Mouse (Mus musculus) MEL (cell line): ENCODE results near the gene Cnfn. TPM values are rescaled to one million over a fixed set of nuclear protein-coding genes. Genes with fewer than 3 reads are reported as not detected.
A peak's percentile ranks its signal among the peaks of the same experiment; 100 is the strongest.

Experiments
- DNase-seq: peaks from one replicate; pipeline ENCODE4 v3.0.0; 2011; ENCODE audit warnings: low read depth, low spot score
- H3K27ac ChIP-seq: 2 replicates; pipeline ENCODE4 v1.5.1; 2012; ENCODE audit warnings: low read depth, mild to moderate bottlenecking, control low read depth, low read length, moderate library complexity; ENCODE audit not compliant: control insufficient read depth
- H3K27me3 ChIP-seq, 2 experiments: fragments of 150-350 bp in 1 of 2; sonication (generic) in 1 of 2; 2 replicates each; pipeline ENCODE4 v1.6.1; 2012; ENCODE audit warnings: low read length in 2 of 2, mild to moderate bottlenecking in 2 of 2, improper control_type of control experiment in 1 of 2, moderate library complexity in 1 of 2; ENCODE audit not compliant: insufficient read depth in 2 of 2, control insufficient read depth in 1 of 2
- H3K36me3 ChIP-seq, 2 experiments: 2 replicates each; pipeline ENCODE4 v1.6.1; 2012 to 2014; ENCODE audit warnings: low read length in 2 of 2, improper control_type of control experiment in 1 of 2, inconsistent platforms in 1 of 2, mild to moderate bottlenecking in 1 of 2; ENCODE audit not compliant: insufficient read depth in 2 of 2, control insufficient read depth in 1 of 2
- H3K4me1 ChIP-seq, 2 experiments: fragments of 150-350 bp in 1 of 2; sonication (generic) in 1 of 2; 2 replicates each; pipeline ENCODE4 v1.6.1; 2012; ENCODE audit warnings: low read length in 2 of 2, improper control_type of control experiment in 1 of 2, mild to moderate bottlenecking in 1 of 2; ENCODE audit not compliant: insufficient read depth in 2 of 2, control insufficient read depth in 1 of 2
- H3K4me3 ChIP-seq, 2 experiments: fragments of 150-350 bp in 1 of 2; sonication (generic) in 1 of 2; 2 replicates each; pipeline ENCODE4 v1.5.1; 2012; ENCODE audit warnings: low read depth in 2 of 2, low read length in 2 of 2, mild to moderate bottlenecking in 2 of 2, moderate library complexity in 2 of 2, control low read depth in 1 of 2, improper control_type of control experiment in 1 of 2; ENCODE audit not compliant: control insufficient read depth in 1 of 2, insufficient read depth in 1 of 2
- H3K79me2 ChIP-seq: 2 replicates; pipeline ENCODE4 v1.6.1; 2012; ENCODE audit warnings: mild to moderate bottlenecking, low read length, moderate library complexity; ENCODE audit not compliant: control insufficient read depth, poor library complexity, insufficient read depth
- H3K9ac ChIP-seq: 2 replicates; pipeline ENCODE4 v1.6.1; 2012; ENCODE audit warnings: low read depth, mild to moderate bottlenecking, control low read depth, low read length, moderate library complexity; ENCODE audit not compliant: control insufficient read depth, poor library complexity, severe bottlenecking
- H3K9me3 ChIP-seq: fragments of 150-350 bp; sonication (generic); replicated peaks from 2 replicates; pipeline ENCODE4 v1.6.1; 2012; ENCODE audit warnings: mild to moderate bottlenecking, low read length, improper control_type of control experiment, moderate library complexity; ENCODE audit not compliant: insufficient read depth
- CTCF ChIP-seq, 3 experiments: IDR thresholded peaks in 2 of 3; conservative IDR thresholded peaks in 1 of 3; 2 replicates each; pipeline ENCODE4 v1.5.1; 2011 to 2012; ENCODE audit warnings: low read length in 3 of 3, low read depth in 2 of 3, mild to moderate bottlenecking in 2 of 3, improper control_type of control experiment in 1 of 3, inconsistent platforms in 1 of 3, mixed read lengths in 1 of 3, moderate library complexity in 1 of 3; ENCODE audit not compliant: control insufficient read depth in 1 of 3, insufficient read depth in 1 of 3, poor library complexity in 1 of 3, severe bottlenecking in 1 of 3
- E2F4 ChIP-seq: IDR thresholded peaks from 2 replicates; pipeline ENCODE4 v1.6.1; 2011; ENCODE audit warnings: low read depth, low read length, improper control_type of control experiment, borderline replicate concordance
- ELF1 ChIP-seq: IDR thresholded peaks from 2 replicates; pipeline ENCODE4 v1.6.1; 2014; ENCODE audit warnings: low read depth, mild to moderate bottlenecking, inconsistent platforms, low read length, improper control_type of control experiment, moderate library complexity
- GABPA ChIP-seq: IDR thresholded peaks from 2 replicates; pipeline ENCODE4 v1.6.1; 2012; ENCODE audit warnings: low read depth, mild to moderate bottlenecking, inconsistent platforms, low read length, improper control_type of control experiment, moderate library complexity
- GATA1 ChIP-seq: IDR thresholded peaks from 2 replicates; pipeline ENCODE4 v1.6.1; 2011; ENCODE audit warnings: low read depth, low read length, improper control_type of control experiment
- HCFC1 ChIP-seq: IDR thresholded peaks from 2 replicates; pipeline ENCODE4 v1.6.1; 2012; ENCODE audit warnings: low read depth, mild to moderate bottlenecking, inconsistent platforms, low read length, improper control_type of control experiment, moderate library complexity
- JUND ChIP-seq: IDR thresholded peaks from 2 replicates; pipeline ENCODE4 v1.6.1; 2011; ENCODE audit warnings: low read depth, mild to moderate bottlenecking, improper control_type of control experiment, low read length
- MAFK ChIP-seq: IDR thresholded peaks from 2 replicates; pipeline ENCODE4 v1.6.1; 2011; ENCODE audit warnings: low read depth, mild to moderate bottlenecking, low read length, improper control_type of control experiment, borderline replicate concordance
- MEF2A ChIP-seq: IDR thresholded peaks from 2 replicates; pipeline ENCODE4 v1.6.1; 2014; ENCODE audit warnings: low read depth, mild to moderate bottlenecking, inconsistent platforms, low read length, improper control_type of control experiment; ENCODE audit not compliant: poor library complexity, insufficient replicate concordance, severe bottlenecking; ENCODE audit errors: extremely low read depth
- MXI1 ChIP-seq: IDR thresholded peaks from 2 replicates; pipeline ENCODE4 v1.6.1; 2011; ENCODE audit warnings: mild to moderate bottlenecking, low read depth, low read length, improper control_type of control experiment
- MYB ChIP-seq: IDR thresholded peaks from 2 replicates; pipeline ENCODE4 v1.6.1; 2011; ENCODE audit warnings: mild to moderate bottlenecking, low read depth, low read length, improper control_type of control experiment
- NELFE ChIP-seq: IDR thresholded peaks from 2 replicates; pipeline ENCODE4 v1.6.1; 2011; ENCODE audit warnings: low read depth, low read length, improper control_type of control experiment
- POLR2A ChIP-seq, 2 experiments: IDR thresholded peaks; 2 replicates each; pipeline ENCODE4 v1.6.1; 2011 to 2012; ENCODE audit warnings: low read length in 2 of 2, mild to moderate bottlenecking in 2 of 2, control low read depth in 1 of 2, improper control_type of control experiment in 1 of 2, low read depth in 1 of 2, moderate library complexity in 1 of 2; ENCODE audit not compliant: control insufficient read depth in 1 of 2, insufficient read depth in 1 of 2, poor library complexity in 1 of 2
- POLR2AphosphoS5 ChIP-seq: IDR thresholded peaks from 2 replicates; pipeline ENCODE4 v1.6.1; 2012; ENCODE audit warnings: low read depth, borderline replicate concordance, mild to moderate bottlenecking, inconsistent platforms, low read length, moderate library complexity, mixed read lengths
- RAD21 ChIP-seq: IDR thresholded peaks from 2 replicates; pipeline ENCODE4 v1.6.1; 2011; ENCODE audit warnings: mild to moderate bottlenecking, low read depth, low read length, improper control_type of control experiment
- RCOR1 ChIP-seq: IDR thresholded peaks from 2 replicates; pipeline ENCODE4 v1.6.1; 2012; ENCODE audit warnings: low read depth, mild to moderate bottlenecking, inconsistent platforms, low read length, improper control_type of control experiment
- SIN3A ChIP-seq: IDR thresholded peaks from 2 replicates; pipeline ENCODE4 v1.6.1; 2012; ENCODE audit warnings: low read length, improper control_type of control experiment, inconsistent platforms
- SMC3 ChIP-seq: IDR thresholded peaks from 2 replicates; pipeline ENCODE4 v1.6.1; 2011; ENCODE audit warnings: low read depth, low read length, improper control_type of control experiment
- UBTF ChIP-seq: IDR thresholded peaks from 2 replicates; pipeline ENCODE4 v1.6.1; 2012; ENCODE audit warnings: low read depth, mild to moderate bottlenecking, inconsistent platforms, low read length, improper control_type of control experiment, moderate library complexity, borderline replicate concordance; ENCODE audit not compliant: insufficient read depth
- ZC3H11A ChIP-seq: IDR thresholded peaks from 2 replicates; pipeline ENCODE4 v1.6.1; 2012; ENCODE audit warnings: low read depth, mild to moderate bottlenecking, inconsistent platforms, low read length, improper control_type of control experiment
- ZKSCAN1 ChIP-seq: IDR thresholded peaks from 2 replicates; pipeline ENCODE4 v1.6.1; 2012; ENCODE audit warnings: low read depth, mild to moderate bottlenecking, inconsistent platforms, low read length, improper control_type of control experiment, moderate library complexity
- ZNF384 ChIP-seq: IDR thresholded peaks from 2 replicates; pipeline ENCODE4 v1.6.1; 2012; ENCODE audit warnings: low read depth, mild to moderate bottlenecking, inconsistent platforms, low read length, improper control_type of control experiment
- polyA plus RNA-seq, 2 experiments: library from polyadenylated mRNA; stranded (reverse) in 1 of 2; unstranded in 1 of 2; fragments of >175 nt in 1 of 2; fragments of >200 nt in 1 of 2; gene quantifications; 2 replicates each; pipeline versions ENCODE4 v1.2.1 to v1.2.4; 2012; ENCODE audit warnings: low replicate concordance in 2 of 2, low read depth in 1 of 2; ENCODE audit not compliant: insufficient read length in 2 of 2, insufficient read depth in 1 of 2, missing spikeins in 1 of 2
- total RNA-seq: library from RNA; depleted of rRNA; stranded (reverse); fragments of 300-350 nt; gene quantifications from 2 replicates; pipeline ENCODE4 v1.2.3, GENCODE M21; 2012

The Cnfn gene
- total and polyA plus RNA-seq, 3 experiments, result not detected

DNA sequence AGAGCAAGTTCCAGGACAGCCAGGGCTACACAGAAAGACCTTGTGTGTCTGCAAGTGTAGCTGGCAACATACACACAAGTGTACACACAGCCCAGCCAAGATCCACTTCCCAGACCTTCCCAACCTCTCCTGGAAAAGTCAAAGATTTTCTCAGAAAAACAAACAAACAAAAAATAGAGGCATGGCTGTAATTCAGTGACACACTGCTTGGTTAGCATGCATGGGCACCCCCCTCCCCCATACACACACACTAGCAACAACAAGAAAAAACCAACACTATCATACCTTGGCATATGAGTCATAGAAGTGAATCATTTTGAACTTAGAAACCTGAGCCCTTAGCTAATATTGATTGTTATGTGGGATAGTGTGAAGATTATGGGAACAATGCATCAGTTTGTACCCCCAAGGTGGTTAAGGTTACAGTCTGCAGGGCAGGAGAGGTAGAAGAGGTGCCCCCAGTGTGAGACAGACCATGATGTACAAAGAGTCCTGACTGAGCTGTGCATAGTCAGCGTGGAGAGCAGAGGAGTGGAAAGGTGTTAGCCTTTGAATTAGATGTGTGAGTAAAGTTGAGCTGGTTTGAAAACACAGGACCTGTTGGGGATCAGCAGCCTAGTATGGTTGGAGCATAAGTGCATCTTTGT is 41.6 kb upstream of the Cnfn start:
- Histone ChIP-seq H3K36me3 (no peaks in the 10 kb centered on the region), H3K4me3 (no peak overlapping the region), H3K27me3 (no peaks in the 10 kb centered on the region), H3K27ac (no peak overlapping the region), H3K79me2 (no peaks in the 10 kb centered on the region), H3K9me3 (no peaks in the 10 kb centered on the region), H3K4me1 (no peaks in the 10 kb centered on the region), H3K9ac (no peak overlapping the region)
- no peak for TF ChIP-seq JUND
- no peak for TF ChIP-seq POLR2A (IDR thresholded peaks at IDR 0.05; ENCODE audit: control insufficient read depth in 1 of 2, insufficient read depth in 1 of 2, low read depth in 1 of 2, low read length in 2 of 2, poor library complexity in 1 of 2)
- TF ChIP-seq POLR2AphosphoS5, result no peak
- no peak for TF ChIP-seq HCFC1
- TF ChIP-seq ZNF384, result no peak
- no peak for TF ChIP-seq ZKSCAN1
- TF ChIP-seq MAFK, result no peak
- no peak for TF ChIP-seq NELFE
- TF ChIP-seq UBTF, result no peak
- no peak for TF ChIP-seq ZC3H11A
- TF ChIP-seq SIN3A, result no peak
- TF ChIP-seq E2F4, result no peak
- no peak for DNase-seq

DNA sequence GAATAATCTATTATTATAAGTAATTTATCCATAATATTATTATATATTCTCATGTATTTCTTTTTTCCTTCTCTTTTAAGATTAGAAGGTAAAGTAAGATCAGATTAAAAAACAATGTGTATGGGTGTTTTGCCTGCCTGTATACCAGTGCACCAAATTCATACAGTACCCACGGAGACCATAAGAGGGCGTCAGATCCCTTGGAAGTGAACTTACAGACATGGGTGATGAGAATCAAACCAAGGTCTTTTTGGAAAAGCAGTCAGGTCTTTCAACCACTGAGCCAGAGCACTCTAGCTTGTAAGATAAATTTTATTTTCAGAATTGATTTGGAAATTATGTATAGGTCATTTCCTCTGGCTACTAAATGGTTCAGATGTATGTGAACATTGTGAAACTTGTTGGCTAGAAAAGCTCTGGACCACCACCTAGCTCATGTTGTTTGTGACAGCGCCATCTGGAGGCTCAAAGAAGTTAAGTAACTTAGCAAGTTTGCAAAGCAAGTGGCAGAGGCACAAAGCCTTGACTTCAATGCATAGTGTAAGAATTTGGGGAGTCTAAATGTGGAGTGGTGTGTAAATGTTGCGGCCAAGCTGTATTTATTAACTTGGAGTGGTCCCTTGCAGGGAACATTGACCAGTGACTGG is 39.7 kb upstream of the Cnfn start:
- H3K36me3 ChIP-seq, result no peaks in the 10 kb centered on the region
- no peaks in the 10 kb centered on the region for H3K9me3 ChIP-seq
- no peak overlapping the region for H3K9ac ChIP-seq
- peak; percentile 85 for DNase-seq
- no peaks in the 10 kb centered on the region for H3K79me2 ChIP-seq
- TF ChIP-seq JUND (no peak), GABPA (no peak), POLR2AphosphoS5 (no peak), ELF1 (no peak), MEF2A (no peak), CTCF (IDR thresholded peaks at IDR 0.05 in 2 of 3, conservative IDR thresholded peaks at IDR 0.05 in 1 of 3; ENCODE audit: control insufficient read depth in 1 of 3, insufficient read depth in 1 of 3, low read depth in 2 of 3, low read length in 3 of 3, poor library complexity in 1 of 3, severe bottlenecking in 1 of 3) (peak; percentile 55 to 76 (median 57)), SMC3 (peak; percentile 67), MYB (no peak), RCOR1 (no peak), MXI1 (no peak), GATA1 (no peak), ZC3H11A (peak; percentile 21; the same call in 1 of the 2 replicates), RAD21 (peak; percentile 42)
- no peak overlapping the region for H3K27ac ChIP-seq
- no peaks in the 10 kb centered on the region for H3K4me1 ChIP-seq
- no peak overlapping the region for H3K4me3 ChIP-seq
- H3K27me3 ChIP-seq, result no peaks in the 10 kb centered on the region
